Mouse (Mus musculus): Measurements from ENCODE around the gene 1110008P14Rik.

DNA sequence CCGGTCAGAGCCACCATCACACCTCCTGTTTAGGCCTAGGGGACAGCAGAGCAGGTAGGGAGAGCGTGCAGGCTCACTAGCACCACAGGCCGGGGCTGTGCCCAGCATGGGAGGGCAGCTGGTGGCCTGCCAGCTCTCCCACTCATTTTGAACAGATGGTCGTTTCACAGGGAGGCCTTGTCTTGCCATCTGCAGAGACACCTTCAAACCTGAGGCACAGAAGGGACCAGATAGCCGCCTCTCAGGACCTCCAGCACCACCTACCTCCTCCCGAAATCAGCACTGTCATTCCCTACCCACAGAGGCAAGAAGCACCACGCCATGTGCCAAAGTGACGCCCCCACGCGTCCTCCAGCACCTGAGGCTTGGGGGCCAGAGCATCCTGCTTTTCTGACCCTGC is 37.7 kb downstream of the 1110008P14Rik start:
- TF ChIP-seq CTCF (IDR thresholded peaks at IDR 0.05; ENCODE audit: low read depth) (no peak), EP300 (IDR thresholded peaks at IDR 0.05; ENCODE audit: low read depth) (no peak)
